Mouse (Mus musculus): ENCODE results near the gene Tax1bp1.

- TF ChIP-seq CTCF (IDR thresholded peaks at IDR 0.05; ENCODE audit: control insufficient read depth, insufficient read depth, insufficient replicate concordance, low read depth, low read length) (no peak), POLR2A (IDR thresholded peaks at IDR 0.05; ENCODE audit: control insufficient read depth, low read depth, low read length) (no peak)
Observed at GRCm38 (mm10) chr6:52699899-52700298, 13.6 kb upstream of the Tax1bp1 start.
